Mouse (Mus musculus) ES-Bruce4 (cell line): ENCODE measurements at regions not wholly inside any gene's neighbourhood (a gene's known extent, or its start where the extent isn't known, plus 50 kb on each side); places are given as distances from the start of the nearest gene placed in this dataset.

Experiments
- CTCF ChIP-seq: IDR thresholded peaks from one replicate; pipeline ENCODE4 v1.8.1; 2011; ENCODE audit warnings: low read depth, low read length
- POLR2A ChIP-seq: IDR thresholded peaks from one replicate; pipeline ENCODE4 v1.8.1; 2011; ENCODE audit warnings: low read length; ENCODE audit not compliant: insufficient read depth

- TF ChIP-seq POLR2A (no peak), CTCF (no peak)
Measured at GRCm38 (mm10) chr10:14978093-14978755, 260.2 kb upstream of the Gje1 start.
